Mouse (Mus musculus) left cerebral cortex, adult 2 months (tissue): ENCODE measurements around the gene Uggt2. TPM values are rescaled to one million over a fixed set of nuclear protein-coding genes. Genes with fewer than 3 reads are reported as not detected.

Experiments
- DNase-seq, 2 experiments: peaks; one replicate each; pipeline ENCODE4 v3.0.0; 2021 to 2022; ENCODE audit warnings: low spot score in 2 of 2, mixed read lengths in 1 of 2; ENCODE audit errors: extremely low spot score in 1 of 2
- H3K27ac ChIP-seq: fragments of 200-600 bp; 2 replicates; pipeline ENCODE4 v1.8.1; 2022
- H3K4me3 ChIP-seq: fragments of 200-600 bp; 2 replicates; pipeline ENCODE4 v1.8.1; 2022
- CTCF ChIP-seq: fragments of 200-600 bp; IDR thresholded peaks from 2 replicates; pipeline ENCODE4 v1.8.1; 2022; ENCODE audit warnings: antibody characterized with exemption, mild to moderate bottlenecking, moderate library complexity
- intact Hi-C: fragments of 180-260 bp; cut with DNase I; formaldehyde crosslinking; loops from one replicate; pipeline ENCODE4 v1.15.1; 2025
- total RNA-seq, 2 experiments: library from RNA; stranded (reverse); gene quantifications; 2 replicates each; pipeline ENCODE4 v1.2.3; 2021

Gene Uggt2
- total RNA-seq, 2 experiments from 2014 or later: 29.2 to 33.8 TPM

- no peak for TF ChIP-seq CTCF
- no peak for DNase-seq
- Histone ChIP-seq H3K27ac (no peak overlapping the region), H3K4me3 (no peak overlapping the region)
- intact Hi-C loops: no loop called here
Observed at GRCm38 (mm10) chr14:119108776-119109301, 9.6 kb upstream of the Uggt2 start.

- DNase-seq: no peak
- TF ChIP-seq CTCF: no peak
- Histone ChIP-seq H3K4me3 (no peak overlapping the region), H3K27ac (no peak overlapping the region)
- intact Hi-C loops: no loop called here
Observed at GRCm38 (mm10) chr14:119107591-119107990, 8.4 kb upstream of the Uggt2 start.

GRCm38 (mm10) chr14:119099570-119099891 lies 301 bp upstream of the Uggt2 start:
- no peak for DNase-seq
- intact Hi-C loops: loop anchor here (5.0 kb wide), 2 partner anchors 758 to 963 kb away; no protein-coding TSS in a partner anchor
- Histone ChIP-seq H3K27ac (peak overlapping the region; percentile 95), H3K4me3 (peak overlapping the region; percentile 96)
- no peak for TF ChIP-seq CTCF

DNA sequence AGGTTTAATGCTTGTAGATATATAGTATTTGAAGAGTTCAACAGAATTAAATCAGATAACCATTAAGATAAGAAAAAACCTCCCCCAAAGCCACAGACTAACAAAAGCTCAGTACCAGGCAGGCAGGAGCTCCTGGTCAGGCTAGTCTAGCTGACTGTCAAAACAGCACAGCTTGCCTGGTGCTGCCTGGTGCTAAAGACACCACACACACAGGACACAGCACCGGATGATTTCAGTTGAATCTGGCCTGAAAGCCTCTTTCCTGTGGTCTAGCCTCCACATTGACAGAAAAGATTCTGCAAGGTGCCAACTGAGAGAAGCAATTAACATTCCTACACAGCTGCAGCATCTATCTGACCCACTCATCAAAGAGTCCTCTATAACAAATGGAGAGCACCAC lies 37.4 kb downstream of the Uggt2 start:
- DNase-seq: no peak
- TF ChIP-seq CTCF: no peak
- intact Hi-C loops: no loop called here

DNA sequence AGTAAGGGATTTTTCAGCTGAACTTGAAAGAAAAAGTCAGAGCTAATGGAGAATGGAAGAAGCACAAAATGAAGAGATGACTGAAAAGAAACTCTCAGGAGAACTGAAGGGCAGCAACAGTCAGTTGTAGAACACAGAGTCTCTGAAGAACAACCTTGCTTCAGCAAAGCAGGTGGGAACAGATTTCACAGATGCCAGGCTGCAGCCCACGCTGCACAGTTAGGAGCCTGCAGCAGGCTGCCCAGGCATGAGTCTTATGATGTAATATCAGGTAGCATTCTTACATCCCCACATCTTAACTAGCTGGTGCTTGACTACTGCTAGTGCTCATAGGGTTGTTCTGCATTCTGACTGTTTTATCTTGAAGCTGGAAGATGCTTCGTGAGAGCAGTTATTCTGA lies 38.5 kb downstream of the Uggt2 start:
- no peak for TF ChIP-seq CTCF
- intact Hi-C loops: no loop called here
- Histone ChIP-seq H3K27ac (no peak overlapping the region), H3K4me3 (no peak overlapping the region)
- no peak for DNase-seq

More for the DNA sequence above, 37.4 kb downstream of the Uggt2 start:
- Histone ChIP-seq H3K27ac (no peak overlapping the region), H3K4me3 (no peak overlapping the region)

DNA sequence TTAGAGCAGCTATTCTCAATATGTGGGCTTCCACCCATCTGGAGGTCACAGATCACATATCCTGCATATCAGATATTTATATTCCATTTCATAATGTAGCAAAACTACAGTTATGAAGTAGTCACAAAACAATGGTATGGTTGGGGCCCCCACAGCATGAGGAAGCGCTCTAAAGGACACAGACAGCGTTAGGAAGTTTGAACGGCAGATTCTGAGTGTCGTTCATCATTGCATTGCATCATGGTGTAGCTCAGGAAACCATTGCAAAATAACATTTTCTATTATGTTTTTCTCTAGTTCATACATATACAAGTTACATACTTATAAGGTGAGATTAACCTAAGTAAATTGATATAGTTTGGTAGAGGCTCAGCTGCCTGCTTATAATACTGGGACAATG lies 42.2 kb downstream of the Uggt2 start:
- intact Hi-C loops: no loop called here
- no peak for DNase-seq
- no peak overlapping the region for H3K4me3 ChIP-seq
- no peak for TF ChIP-seq CTCF
- H3K27ac ChIP-seq: no peak overlapping the region

GRCm38 (mm10) chr14:119052969-119053368 lies 46.3 kb downstream of the Uggt2 start:
- no peak for TF ChIP-seq CTCF
- Histone ChIP-seq H3K27ac (no peak overlapping the region), H3K4me3 (no peak overlapping the region)
- intact Hi-C loops: no loop called here
- no peak for DNase-seq

- no peak for TF ChIP-seq CTCF
- intact Hi-C loops: no loop called here
- H3K27ac ChIP-seq: no peak overlapping the region
- no peak overlapping the region for H3K4me3 ChIP-seq
- no peak for DNase-seq
Observed at GRCm38 (mm10) chr14:119052361-119052760, 46.9 kb downstream of the Uggt2 start.

- H3K27ac ChIP-seq: no peak overlapping the region
- TF ChIP-seq CTCF: no peak
- DNase-seq: no peak
- no peak overlapping the region for H3K4me3 ChIP-seq
- intact Hi-C loops: no loop called here
Observed at GRCm38 (mm10) chr14:119043765-119044164, 55.5 kb downstream of the Uggt2 start.

GRCm38 (mm10) chr14:119040253-119040652 lies 59.0 kb downstream of the Uggt2 start:
- intact Hi-C loops: loop anchor here (2.0 kb wide), 1 partner anchor 1021 kb away; no protein-coding TSS in a partner anchor
- no peak overlapping the region for H3K4me3 ChIP-seq
- peak; percentile 43 to 47 for DNase-seq
- peak; percentile 69 for TF ChIP-seq CTCF
- H3K27ac ChIP-seq: no peak overlapping the region

GRCm38 (mm10) chr14:119037755-119038154 lies 61.5 kb downstream of the Uggt2 start:
- Histone ChIP-seq H3K4me3 (no peak overlapping the region), H3K27ac (no peak overlapping the region)
- intact Hi-C loops: no loop called here
- no peak for DNase-seq
- TF ChIP-seq CTCF: no peak

- TF ChIP-seq CTCF: no peak
- Histone ChIP-seq H3K4me3 (no peak overlapping the region), H3K27ac (no peak overlapping the region)
- no peak for DNase-seq
- intact Hi-C loops: no loop called here
Observed at GRCm38 (mm10) chr14:119037076-119037683, 62.0 kb downstream of the Uggt2 start.

DNA sequence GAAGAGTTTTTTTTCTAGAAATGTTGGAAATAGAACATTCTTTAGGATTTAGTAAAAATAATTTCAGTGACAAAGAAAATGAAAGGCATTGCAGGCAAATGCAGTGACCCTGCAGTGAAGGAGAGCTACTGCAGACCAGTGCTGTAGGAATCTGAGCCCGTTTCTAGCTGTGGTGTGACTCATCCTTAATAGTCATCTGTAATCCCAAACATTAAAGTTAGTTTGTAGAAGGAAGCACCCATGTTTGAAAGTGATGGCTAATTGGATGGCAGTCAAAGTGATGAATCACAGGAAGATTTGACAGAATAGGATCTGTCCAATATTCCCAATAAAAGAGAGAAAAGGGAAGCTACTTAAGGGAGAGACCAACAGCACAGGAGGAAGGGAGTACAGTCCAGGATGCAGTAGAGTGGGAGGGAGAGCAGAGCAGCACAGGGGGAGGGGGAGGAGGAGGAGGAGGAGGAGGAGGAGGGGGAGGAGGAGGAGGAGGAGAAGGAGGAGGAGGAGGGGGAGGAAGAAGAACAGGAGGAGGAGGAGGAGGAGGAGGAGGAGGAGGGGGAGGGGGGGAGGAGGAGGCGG lies 71.5 kb downstream of the Uggt2 start:
- intact Hi-C loops: loop anchor here (2.0 to 5.0 kb wide), 3 partner anchors 39 to 205 kb away; no protein-coding TSS in a partner anchor
- no peak for TF ChIP-seq CTCF
- no peak for DNase-seq

More for the DNA sequence above, 71.5 kb downstream of the Uggt2 start:
- Histone ChIP-seq H3K27ac (no peak overlapping the region), H3K4me3 (no peak overlapping the region)
